Mouse (Mus musculus): ENCODE data around the gene Gm5662.
"Not testable (repeated sequence)": the region's sequence is repeated elsewhere in the genome, so short reads cannot be mapped to it uniquely, and the experiment has no call there.

The Gm5662 gene

DNA sequence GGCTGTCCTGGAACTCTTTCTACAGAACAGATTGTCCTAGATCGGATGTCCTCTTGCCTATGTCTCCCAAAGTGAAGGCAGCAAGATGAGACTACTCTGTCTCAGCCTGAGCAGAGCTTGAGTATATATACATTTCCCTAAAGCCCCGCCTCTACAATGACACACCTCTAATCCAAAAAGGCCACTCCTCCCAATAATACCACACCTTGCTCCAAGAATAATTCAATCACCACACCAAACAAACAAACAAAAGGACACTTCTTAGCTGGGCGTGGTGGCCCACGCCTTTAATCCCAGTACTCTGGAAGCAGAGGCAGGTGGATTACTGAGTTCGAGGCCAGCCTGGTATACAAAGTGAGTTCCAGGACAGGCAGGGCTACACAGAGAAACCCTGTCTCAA is at the start of gene Gm5662:
Gene Gm5662, minus strand, starts transcription at position 101 of the 400 bp plus-strand sequence.
- not testable (repeated sequence) for DNase-seq (ENCODE audit: low spot score in 2 of 2)

DNA sequence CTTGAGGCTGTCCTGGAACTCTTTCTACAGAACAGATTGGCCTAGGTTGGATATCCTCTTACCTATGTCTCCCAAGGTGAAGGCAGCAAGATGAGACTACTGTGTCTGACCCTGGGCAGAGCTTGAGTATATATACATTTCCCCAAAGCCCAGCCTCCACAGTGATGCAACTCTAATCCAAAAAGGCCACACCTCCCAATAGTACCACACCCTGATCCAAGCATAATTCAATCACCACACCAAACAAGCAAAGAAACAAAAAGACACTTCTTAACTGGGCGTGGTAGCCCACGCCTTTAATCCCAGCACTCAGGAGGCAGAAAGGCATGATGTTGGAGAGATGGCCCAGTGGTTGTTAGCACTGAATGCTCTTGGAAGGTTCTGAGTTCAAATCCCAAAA is 49.6 kb upstream of the Gm5662 start, which contains the start of gene Gm5039:
Gene Gm5039, minus strand, starts transcription at position 101 of the 400 bp plus-strand sequence.
- DNase-seq (ENCODE audit: low spot score in 2 of 2) = not testable (repeated sequence)

DNA sequence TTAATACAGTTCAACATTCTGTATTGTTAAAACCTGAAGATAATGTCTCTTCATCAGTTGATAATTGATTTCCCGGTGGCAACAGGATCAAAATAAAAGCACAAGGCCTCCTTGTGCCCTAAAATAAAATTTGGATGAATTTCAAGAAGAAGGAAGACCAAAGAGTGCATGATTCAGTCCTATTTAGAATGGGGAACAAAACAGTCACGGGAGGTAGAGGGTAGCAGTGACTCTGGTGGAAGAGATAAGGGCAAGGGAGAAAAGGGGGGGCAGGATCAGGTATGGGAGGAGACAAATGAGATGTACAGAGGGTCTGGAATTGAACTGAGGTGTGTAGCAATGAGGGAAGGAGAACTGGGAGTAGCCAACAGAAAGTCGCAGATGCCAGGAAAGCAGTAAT is 40.3 kb upstream of the Gm5662 start:
- no peak for DNase-seq (ENCODE audit: low spot score in 2 of 2)

DNA sequence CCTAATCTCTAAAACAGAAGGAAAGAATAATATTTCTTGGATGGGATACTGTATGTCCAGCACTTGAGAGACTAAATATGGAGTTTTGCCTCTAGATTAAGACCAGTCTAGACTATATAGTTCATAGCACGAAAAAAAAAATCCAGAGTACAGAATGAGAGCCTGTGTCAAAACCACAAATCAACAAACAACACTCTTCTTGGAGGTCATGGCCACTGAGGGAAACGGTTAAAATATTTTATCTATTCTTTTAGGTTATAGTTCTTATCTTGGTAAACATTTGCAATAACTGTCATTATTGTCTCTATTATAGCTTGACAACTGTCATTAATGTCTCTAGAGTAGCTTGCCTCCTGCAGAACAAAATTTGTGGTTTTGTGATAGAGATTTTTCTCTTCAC is 22.9 kb upstream of the Gm5662 start:
- not testable (repeated sequence) for DNase-seq (ENCODE audit: low spot score in 2 of 2)

DNA sequence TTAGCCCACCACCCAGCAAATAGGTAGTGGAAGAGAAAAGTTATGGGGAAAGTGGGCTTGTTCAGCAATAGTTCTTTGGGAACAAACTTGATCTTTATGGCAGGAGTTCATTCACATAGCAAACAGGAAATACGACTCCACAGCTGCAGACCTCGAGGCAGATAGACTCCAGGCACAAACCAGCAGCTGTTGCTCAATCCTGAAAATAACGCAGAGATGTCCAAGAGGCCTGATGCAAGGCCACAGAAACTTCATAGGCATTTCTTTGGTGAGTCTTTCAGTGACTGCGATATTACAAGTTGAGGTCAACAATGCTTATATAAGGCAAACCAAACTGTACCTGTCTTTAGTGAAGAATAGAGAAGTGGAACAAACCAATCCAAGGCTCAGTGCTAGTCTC is 18.8 kb upstream of the Gm5662 start:
- DNase-seq (ENCODE audit: low spot score in 2 of 2) = not testable (repeated sequence)

DNA sequence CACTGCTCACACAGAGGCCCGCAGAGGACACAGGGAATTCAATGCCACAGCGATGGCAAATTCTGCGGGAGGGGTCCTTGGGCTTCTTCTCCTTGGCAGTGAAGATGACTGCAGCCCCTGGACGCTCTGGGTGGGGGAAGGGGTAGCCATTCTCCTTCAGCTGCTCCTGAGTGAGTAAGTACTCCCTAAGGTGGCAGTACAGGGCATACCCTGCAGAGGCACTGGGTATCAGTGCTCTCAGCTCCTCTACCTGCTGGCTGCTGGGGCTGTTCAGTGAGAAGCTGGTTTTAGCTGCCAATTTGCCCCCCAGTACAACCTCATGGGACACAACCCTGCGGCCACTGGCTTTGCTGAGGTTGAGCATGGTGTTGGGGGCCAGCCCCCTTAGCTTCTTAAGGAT is 10.9 kb upstream of the Gm5662 start:
- not testable (repeated sequence) for DNase-seq (ENCODE audit: low spot score in 2 of 2)

DNA sequence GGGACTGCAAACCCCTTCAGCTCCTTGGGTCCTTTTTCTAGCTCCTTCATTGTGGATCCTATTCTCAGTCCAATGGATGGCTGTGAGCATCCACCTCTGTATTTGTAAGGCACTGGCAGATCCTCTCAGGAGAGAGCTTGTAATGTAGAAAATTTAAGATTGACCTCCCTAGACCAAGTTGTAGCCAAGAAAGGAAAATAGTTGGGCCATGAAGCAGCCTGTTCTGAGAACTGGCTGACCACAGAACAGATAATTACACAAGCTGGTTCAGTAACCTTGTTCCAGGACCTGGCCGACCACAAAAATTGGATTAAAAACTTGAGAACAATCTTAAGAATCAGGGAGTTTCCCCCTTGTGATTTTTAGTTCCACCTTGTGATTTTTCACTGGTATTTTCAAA is 17.1 kb downstream of the Gm5662 start:
- no peak for DNase-seq (ENCODE audit: low spot score in 2 of 2)

DNA sequence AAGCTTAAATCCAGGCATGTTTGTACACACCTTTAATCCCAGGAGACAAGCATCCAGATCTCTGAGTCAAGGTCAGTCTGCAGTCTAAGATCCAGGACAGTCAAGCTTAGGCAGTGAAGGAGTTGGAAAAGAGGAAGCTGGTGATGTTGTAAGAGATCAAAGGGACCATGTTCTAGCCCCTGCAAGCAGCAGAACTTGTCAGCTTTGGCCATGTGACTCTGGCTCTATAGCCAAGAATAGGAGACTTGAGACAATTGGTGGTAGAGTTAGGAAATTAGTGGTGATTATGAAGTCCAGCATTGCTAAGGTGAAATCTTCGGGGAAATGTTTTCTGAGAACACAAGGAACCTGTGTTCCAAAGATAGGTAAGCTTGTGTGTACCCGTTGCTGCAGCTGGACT is 18.4 kb downstream of the Gm5662 start:
- DNase-seq (ENCODE audit: low spot score in 2 of 2) = not testable (repeated sequence)

DNA sequence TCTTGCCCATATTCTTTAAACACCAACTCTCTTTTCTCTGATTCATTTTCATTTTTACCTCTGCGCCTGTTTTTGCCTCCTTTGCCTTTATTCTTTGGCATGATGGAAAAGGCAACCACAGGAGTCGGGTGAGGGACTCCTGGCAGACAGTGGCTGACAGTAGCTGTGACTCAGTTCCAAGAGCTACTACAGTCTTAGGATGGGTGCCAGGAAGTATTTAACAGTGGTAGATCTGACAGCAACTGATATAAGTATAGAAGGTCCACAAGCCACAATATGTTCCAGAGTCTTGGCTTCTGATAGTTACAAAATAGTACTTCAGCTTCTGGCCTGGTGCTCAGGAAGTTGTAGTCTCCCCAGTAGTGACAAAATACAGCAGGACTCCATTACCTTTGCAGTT is 24.3 kb downstream of the Gm5662 start, which contains the start of gene Gm8332:
Gene Gm8332, minus strand, starts transcription at position 101 of the 400 bp plus-strand sequence.
- not testable (repeated sequence) for DNase-seq (ENCODE audit: low spot score in 2 of 2)

DNA sequence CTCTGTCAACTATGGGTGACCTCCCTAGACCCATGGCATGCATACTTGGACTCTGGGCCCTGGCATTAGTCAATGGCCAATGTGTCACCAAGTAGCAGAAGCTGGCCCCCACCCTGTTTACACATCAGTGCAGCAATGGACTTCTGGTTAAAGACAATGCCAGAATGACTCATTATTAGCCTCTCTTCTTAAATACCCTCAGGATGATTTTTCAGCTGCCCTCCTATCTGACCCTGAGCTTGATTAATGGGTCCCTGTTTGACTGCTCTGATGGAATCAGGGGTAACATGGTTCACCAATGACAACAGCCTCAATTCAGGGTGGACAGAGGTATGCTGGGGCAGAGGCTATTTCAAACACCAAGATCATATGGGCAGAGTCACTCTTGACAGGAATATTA is 28.5 kb downstream of the Gm5662 start:
- not testable (repeated sequence) for DNase-seq (ENCODE audit: low spot score in 2 of 2)

DNA sequence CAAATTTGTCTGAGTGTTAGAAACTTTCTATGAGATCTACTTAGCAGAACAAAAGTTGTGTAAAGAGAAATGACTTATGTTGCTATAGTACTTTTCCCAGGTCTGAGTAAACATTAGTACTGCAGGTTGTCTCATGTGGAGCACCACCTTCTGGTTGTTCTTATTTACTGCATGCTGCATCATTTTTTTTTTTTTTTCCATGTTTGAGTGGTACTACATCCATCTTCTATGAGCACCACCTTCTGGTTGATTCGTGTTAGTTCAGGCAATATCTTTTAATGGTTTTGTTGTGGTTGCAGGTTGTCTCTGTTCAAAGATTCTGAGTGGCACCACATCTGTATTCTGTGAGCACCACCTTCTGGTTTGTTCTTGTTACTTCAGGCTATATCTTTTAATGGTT is 31.4 kb downstream of the Gm5662 start:
- not testable (repeated sequence) for DNase-seq (ENCODE audit: low spot score in 2 of 2)
